In genomic region chr19:24556585-24556966, GRCm38 (mm10) we compare ENCODE assay signal across 7 mouse cellular contexts. TPM values are rescaled to one million over a fixed set of nuclear protein-coding genes. Genes with fewer than 3 reads are reported as not detected.
DNase-seq lines count a peak whose midpoint lies in the region; ATAC-seq and TF ChIP-seq lines count a peak whose summit lies in the region.

No protein-coding gene starts in this region.

- peak overlapping the region; percentile 96 for H3K4me2 ChIP-seq in embryonic facial prominence, embryonic 15.5 days (replicated peaks)
- H3K4me2 ChIP-seq in intestine, embryonic 16.5 days (ENCODE audit: low read depth, low read length), result peak overlapping the region; percentile 89
- H3K4me2 ChIP-seq in neural tube, embryonic 12.5 days (replicated peaks), result peak overlapping the region; percentile 97

- H3K27me3 ChIP-seq in spleen, adult 2 months (ENCODE audit: control insufficient read depth, insufficient read depth, low read length), result peaks cover 1% of the 10 kb centered on the region; the same call in 1 of the 2 replicates
- H3K27me3 ChIP-seq in embryonic facial prominence, embryonic 15.5 days, result peaks cover 45% of the 10 kb centered on the region
- 0 out of 2 replicates have a peak, but pooled peaks cover 4% of the 10 kb centered on the region for H3K27me3 ChIP-seq in intestine, embryonic 16.5 days (replicated peaks; ENCODE audit: control insufficient read depth, insufficient read depth, low read length)
- peaks cover 13% of the 10 kb centered on the region; the same call in 1 of the 2 replicates for H3K27me3 ChIP-seq in neural tube, embryonic 12.5 days (replicated peaks)

- H3K9ac ChIP-seq in embryonic facial prominence, embryonic 15.5 days, result peak overlapping the region; percentile 45; the same call in 1 of the 2 replicates
- H3K9ac ChIP-seq in intestine, embryonic 16.5 days (ENCODE audit: low read depth, low read length), result peak overlapping the region; percentile 81
- H3K9ac ChIP-seq in neural tube, embryonic 12.5 days, result peak overlapping the region; percentile 72

- no peak for DNase-seq in spleen, adult 2 months (ENCODE audit: low read depth in 1 of 2, low spot score in 2 of 2)
- no peak for DNase-seq in spleen, postnatal 10 days (ENCODE audit: low spot score in 2 of 2)
- DNase-seq in left cerebral cortex, adult 8-10 months (ENCODE audit: low spot score in 2 of 2), result no peak
- DNase-seq in urinary bladder, postnatal 14 days (ENCODE audit: low spot score), result no peak

- 1% methylated on average over 12 of the region's 12 CpGs for WGBS in spleen, adult 2 months
- 2% methylated on average over 12 of the region's 12 CpGs for WGBS in embryonic facial prominence, embryonic 15.5 days
- WGBS in intestine, embryonic 16.5 days, result 2% methylated on average over 12 of the region's 12 CpGs
- 1% methylated on average over 12 of the region's 12 CpGs for WGBS in neural tube, embryonic 12.5 days

- H3K9me3 ChIP-seq in embryonic facial prominence, embryonic 15.5 days (replicated peaks), result no peaks in the 10 kb centered on the region
- H3K9me3 ChIP-seq in intestine, embryonic 16.5 days (ENCODE audit: control insufficient read depth, low read length), result no peaks in the 10 kb centered on the region
- no peaks in the 10 kb centered on the region for H3K9me3 ChIP-seq in neural tube, embryonic 12.5 days

- H3K4me3 ChIP-seq in spleen, adult 2 months (ENCODE audit: extremely low read depth, insufficient read depth, insufficient read length), result peak overlapping the region; percentile 92; the same call in 1 of the 2 replicates
- peak overlapping the region; percentile 82 for H3K4me3 ChIP-seq in embryonic facial prominence, embryonic 15.5 days (replicated peaks)
- H3K4me3 ChIP-seq in intestine, embryonic 16.5 days (ENCODE audit: low read length), result peak overlapping the region; percentile 86
- peak overlapping the region; percentile 81 for H3K4me3 ChIP-seq in neural tube, embryonic 12.5 days

- no peak; the same call in 1 of the 2 replicates for ATAC-seq in embryonic facial prominence, embryonic 15.5 days (ENCODE audit: insufficient number of reproducible peaks, low FRiP score, low TSS enrichment, low read depth)
- ATAC-seq in intestine, embryonic 16.5 days, result no peak
- peak; percentile 39 for ATAC-seq in neural tube, embryonic 12.5 days (ENCODE audit: low FRiP score, low read depth)

- H3K4me1 ChIP-seq in spleen, adult 2 months (ENCODE audit: control insufficient read depth, insufficient read depth, insufficient read length), result peaks cover 2% of the 10 kb centered on the region
- H3K4me1 ChIP-seq in embryonic facial prominence, embryonic 15.5 days, result peaks cover 21% of the 10 kb centered on the region
- peaks cover 6% of the 10 kb centered on the region; the same call in 1 of the 2 replicates for H3K4me1 ChIP-seq in intestine, embryonic 16.5 days (ENCODE audit: control insufficient read depth, insufficient read depth, low read length)
- H3K4me1 ChIP-seq in neural tube, embryonic 12.5 days, result peaks cover 25% of the 10 kb centered on the region

- TF ChIP-seq CTCF in spleen, adult 2 months (IDR thresholded peaks at IDR 0.05; ENCODE audit: extremely low read depth, insufficient read depth, insufficient read length, insufficient replicate concordance), result no peak

- no peak for TF ChIP-seq POLR2A in spleen, adult 2 months (IDR thresholded peaks at IDR 0.05; ENCODE audit: low read depth, low read length)

- peak overlapping the region; percentile 41; the same call in 1 of the 2 replicates for H3K27ac ChIP-seq in spleen, adult 2 months (ENCODE audit: insufficient read depth, low read length)
- no peak overlapping the region for H3K27ac ChIP-seq in embryonic facial prominence, embryonic 15.5 days (replicated peaks)
- H3K27ac ChIP-seq in intestine, embryonic 16.5 days (ENCODE audit: low read length), result peak overlapping the region; percentile 91
- no peak overlapping the region for H3K27ac ChIP-seq in neural tube, embryonic 12.5 days

- no peaks in the 10 kb centered on the region for H3K36me3 ChIP-seq in spleen, adult 2 months (ENCODE audit: control insufficient read depth, insufficient read depth, low read length)
- no peaks in the 10 kb centered on the region for H3K36me3 ChIP-seq in embryonic facial prominence, embryonic 15.5 days
- H3K36me3 ChIP-seq in intestine, embryonic 16.5 days (ENCODE audit: control insufficient read depth, insufficient read depth, low read length), result no peaks in the 10 kb centered on the region
- no peaks in the 10 kb centered on the region for H3K36me3 ChIP-seq in neural tube, embryonic 12.5 days

RNA-seq across cellular contexts. Expression of gene Pip5k1b, which starts 0.9 kb away (rescaled TPM):
- polyA plus RNA-seq in spleen, adult 2 months (2012; rRNA removed), result 2.7 and 3.1 TPM in 2 replicates
- 0.84 and 1.1 TPM in 2 replicates for polyA plus RNA-seq in embryonic facial prominence, embryonic 15.5 days (2015; fragmentation: Nextera tagmentation; extraction: Ambion mirVana)
- 22.1 and 26.1 TPM in 2 replicates for polyA plus RNA-seq in intestine, embryonic 16.5 days (2015; fragmentation: Nextera tagmentation; extraction: Ambion mirVana)
- 1.4 and 1.7 TPM in 2 replicates for polyA plus RNA-seq in neural tube, embryonic 12.5 days (2016; fragmentation: Nextera tagmentation; extraction: Ambion mirVana)
- total RNA-seq in left cerebral cortex, adult 8-10 months (2022), result 10 to 100 TPM; 19.4 to 23.4 (median 20.7) TPM

Comparison
In these comparisons a context has a peak if more than half of its experiments do, and no peak if none do; other contexts are left out.
1. H3K27ac ChIP-seq: peak in spleen, adult 2 months (single experiment) and intestine, embryonic 16.5 days (single experiment); none in embryonic facial prominence, embryonic 15.5 days (single experiment) and neural tube, embryonic 12.5 days (single experiment).
2. Peak in every context shown above with its lines, with median percentiles within 50 percentile points of each other: H3K4me3 ChIP-seq, H3K4me2 ChIP-seq and H3K9ac ChIP-seq.